Mouse (Mus musculus): ENCODE data around the gene Rbfox1. TPM values are rescaled to one million over a fixed set of nuclear protein-coding genes. Genes with fewer than 3 reads are reported as not detected.

Rbfox1 gene
- polyA plus RNA-seq, 1 experiment from 2014 or later, result 4.5 TPM

GRCm38 (mm10) chr16:7076707-7077106, 1191.6 kb downstream of the Rbfox1 start:
- no peak overlapping the region for H3K4me2 ChIP-seq (ENCODE audit: low read depth, low read length)
- WGBS, result 67% methylated on average over 3 of the region's 3 CpGs

GRCm38 (mm10) chr16:7081074-7081568, 1196.0 kb downstream of the Rbfox1 start:
- Histone ChIP-seq H3K4me3 (replicated peaks; ENCODE audit: low read length) (no peak overlapping the region), H3K4me1 (ENCODE audit: control insufficient read depth, insufficient read depth, low read length) (no peaks in the 10 kb centered on the region), H3K27ac (ENCODE audit: low read length) (no peak overlapping the region), H3K9me3 (replicated peaks; ENCODE audit: control insufficient read depth, low read length) (no peaks in the 10 kb centered on the region), H3K36me3 (ENCODE audit: control insufficient read depth, insufficient read depth, low read length) (no peaks in the 10 kb centered on the region), H3K9ac (ENCODE audit: low read length) (no peak overlapping the region), H3K27me3 (ENCODE audit: control insufficient read depth, insufficient read depth, low read length) (no peaks in the 10 kb centered on the region), H3K4me2 (ENCODE audit: low read depth, low read length) (no peak overlapping the region)
- 58% methylated on average over 3 of the region's 3 CpGs for WGBS
- ATAC-seq (ENCODE audit: insufficient read depth, low FRiP score), result no peak

More at GRCm38 (mm10) chr16:7076707-7077106, 1191.6 kb downstream of the Rbfox1 start:
- no peak overlapping the region for H3K9ac ChIP-seq (ENCODE audit: low read length)
- no peak overlapping the region for H3K27ac ChIP-seq (ENCODE audit: low read length)
- H3K27me3 ChIP-seq (ENCODE audit: control insufficient read depth, insufficient read depth, low read length), result no peaks in the 10 kb centered on the region
- H3K4me1 ChIP-seq (ENCODE audit: control insufficient read depth, insufficient read depth, low read length), result no peaks in the 10 kb centered on the region
- no peak for ATAC-seq (ENCODE audit: insufficient read depth, low FRiP score)
- no peaks in the 10 kb centered on the region for H3K36me3 ChIP-seq (ENCODE audit: control insufficient read depth, insufficient read depth, low read length)
- H3K4me3 ChIP-seq (replicated peaks; ENCODE audit: low read length), result no peak overlapping the region
- H3K9me3 ChIP-seq (replicated peaks; ENCODE audit: control insufficient read depth, low read length), result no peaks in the 10 kb centered on the region

GRCm38 (mm10) chr16:7081684-7082255, 1196.6 kb downstream of the Rbfox1 start:
- Histone ChIP-seq H3K4me3 (replicated peaks; ENCODE audit: low read length) (no peak overlapping the region), H3K27me3 (ENCODE audit: control insufficient read depth, insufficient read depth, low read length) (no peaks in the 10 kb centered on the region), H3K9me3 (replicated peaks; ENCODE audit: control insufficient read depth, low read length) (no peaks in the 10 kb centered on the region), H3K36me3 (ENCODE audit: control insufficient read depth, insufficient read depth, low read length) (no peaks in the 10 kb centered on the region), H3K4me2 (ENCODE audit: low read depth, low read length) (no peak overlapping the region), H3K4me1 (ENCODE audit: control insufficient read depth, insufficient read depth, low read length) (no peaks in the 10 kb centered on the region), H3K27ac (ENCODE audit: low read length) (no peak overlapping the region), H3K9ac (ENCODE audit: low read length) (no peak overlapping the region)
- ATAC-seq (ENCODE audit: insufficient read depth, low FRiP score), result no peak
- WGBS, result 74% methylated on average over 5 of the region's 5 CpGs

GRCm38 (mm10) chr16:7083937-7084336, 1198.8 kb downstream of the Rbfox1 start:
- Histone ChIP-seq H3K9ac (ENCODE audit: low read length) (no peak overlapping the region), H3K27me3 (ENCODE audit: control insufficient read depth, insufficient read depth, low read length) (no peaks in the 10 kb centered on the region), H3K4me2 (ENCODE audit: low read depth, low read length) (no peak overlapping the region), H3K27ac (ENCODE audit: low read length) (no peak overlapping the region), H3K4me1 (ENCODE audit: control insufficient read depth, insufficient read depth, low read length) (0 out of 2 replicates have a peak, but pooled peaks cover 2% of the 10 kb centered on the region), H3K9me3 (replicated peaks; ENCODE audit: control insufficient read depth, low read length) (no peaks in the 10 kb centered on the region), H3K4me3 (replicated peaks; ENCODE audit: low read length) (no peak overlapping the region), H3K36me3 (ENCODE audit: control insufficient read depth, insufficient read depth, low read length) (no peaks in the 10 kb centered on the region)
- 86% methylated on average over 2 of the region's 2 CpGs for WGBS
- ATAC-seq (ENCODE audit: insufficient read depth, low FRiP score), result no peak

GRCm38 (mm10) chr16:7088601-7089430, 1203.7 kb downstream of the Rbfox1 start:
- Histone ChIP-seq H3K27me3 (ENCODE audit: control insufficient read depth, insufficient read depth, low read length) (no peaks in the 10 kb centered on the region), H3K9me3 (replicated peaks; ENCODE audit: control insufficient read depth, low read length) (no peaks in the 10 kb centered on the region), H3K4me3 (replicated peaks; ENCODE audit: low read length) (no peak overlapping the region), H3K9ac (ENCODE audit: low read length) (no peak overlapping the region), H3K36me3 (ENCODE audit: control insufficient read depth, insufficient read depth, low read length) (no peaks in the 10 kb centered on the region), H3K27ac (ENCODE audit: low read length) (no peak overlapping the region), H3K4me1 (ENCODE audit: control insufficient read depth, insufficient read depth, low read length) (peaks cover 2% of the 10 kb centered on the region; the same call in 1 of the 2 replicates), H3K4me2 (ENCODE audit: low read depth, low read length) (no peak overlapping the region)
- ATAC-seq (ENCODE audit: insufficient read depth, low FRiP score), result peak; percentile 58; the same call in 1 of the 2 replicates
- WGBS, result 59% methylated on average over 10 of the region's 10 CpGs

- Histone ChIP-seq H3K4me2 (ENCODE audit: low read depth, low read length) (no peak overlapping the region), H3K9ac (ENCODE audit: low read length) (no peak overlapping the region), H3K9me3 (replicated peaks; ENCODE audit: control insufficient read depth, low read length) (no peaks in the 10 kb centered on the region), H3K27me3 (ENCODE audit: control insufficient read depth, insufficient read depth, low read length) (no peaks in the 10 kb centered on the region), H3K4me1 (ENCODE audit: control insufficient read depth, insufficient read depth, low read length) (peaks cover 2% of the 10 kb centered on the region; the same call in 1 of the 2 replicates), H3K36me3 (ENCODE audit: control insufficient read depth, insufficient read depth, low read length) (no peaks in the 10 kb centered on the region), H3K27ac (ENCODE audit: low read length) (no peak overlapping the region), H3K4me3 (replicated peaks; ENCODE audit: low read length) (no peak overlapping the region)
- 58% methylated on average over 1 of the region's 1 CpGs for WGBS
- ATAC-seq (ENCODE audit: insufficient read depth, low FRiP score), result no peak
Measured at GRCm38 (mm10) chr16:7089475-7089874, 1204.3 kb downstream of the Rbfox1 start.

- 39% methylated on average over 6 of the region's 6 CpGs for WGBS
- H3K27me3 ChIP-seq (ENCODE audit: control insufficient read depth, insufficient read depth, low read length), result no peaks in the 10 kb centered on the region
- no peak overlapping the region for H3K27ac ChIP-seq (ENCODE audit: low read length)
- no peak overlapping the region for H3K4me2 ChIP-seq (ENCODE audit: low read depth, low read length)
- no peak; the same call in 1 of the 2 replicates for ATAC-seq (ENCODE audit: insufficient read depth, low FRiP score)
- H3K9me3 ChIP-seq (replicated peaks; ENCODE audit: control insufficient read depth, low read length), result no peaks in the 10 kb centered on the region
- H3K9ac ChIP-seq (ENCODE audit: low read length), result no peak overlapping the region
- no peaks in the 10 kb centered on the region for H3K36me3 ChIP-seq (ENCODE audit: control insufficient read depth, insufficient read depth, low read length)
- no peak overlapping the region for H3K4me3 ChIP-seq (replicated peaks; ENCODE audit: low read length)
- peaks cover 2% of the 10 kb centered on the region; the same call in 1 of the 2 replicates for H3K4me1 ChIP-seq (ENCODE audit: control insufficient read depth, insufficient read depth, low read length)
Measured at GRCm38 (mm10) chr16:7090205-7090604, 1205.0 kb downstream of the Rbfox1 start.

GRCm38 (mm10) chr16:7092811-7093210, 1207.7 kb downstream of the Rbfox1 start:
- no peak for ATAC-seq (ENCODE audit: insufficient read depth, low FRiP score)
- no peak overlapping the region for H3K4me3 ChIP-seq (replicated peaks; ENCODE audit: low read length)
- no peaks in the 10 kb centered on the region for H3K27me3 ChIP-seq (ENCODE audit: control insufficient read depth, insufficient read depth, low read length)
- peaks cover 2% of the 10 kb centered on the region; the same call in 1 of the 2 replicates for H3K4me1 ChIP-seq (ENCODE audit: control insufficient read depth, insufficient read depth, low read length)
- H3K9me3 ChIP-seq (replicated peaks; ENCODE audit: control insufficient read depth, low read length), result no peaks in the 10 kb centered on the region
- 44% methylated on average over 4 of the region's 4 CpGs for WGBS
- H3K4me2 ChIP-seq (ENCODE audit: low read depth, low read length), result no peak overlapping the region
- no peak overlapping the region for H3K9ac ChIP-seq (ENCODE audit: low read length)
- no peaks in the 10 kb centered on the region for H3K36me3 ChIP-seq (ENCODE audit: control insufficient read depth, insufficient read depth, low read length)
- no peak overlapping the region for H3K27ac ChIP-seq (ENCODE audit: low read length)

- Histone ChIP-seq H3K4me2 (ENCODE audit: low read depth, low read length) (no peak overlapping the region), H3K9me3 (replicated peaks; ENCODE audit: control insufficient read depth, low read length) (no peaks in the 10 kb centered on the region), H3K27me3 (ENCODE audit: control insufficient read depth, insufficient read depth, low read length) (no peaks in the 10 kb centered on the region), H3K4me1 (ENCODE audit: control insufficient read depth, insufficient read depth, low read length) (peaks cover 2% of the 10 kb centered on the region; the same call in 1 of the 2 replicates), H3K27ac (ENCODE audit: low read length) (no peak overlapping the region), H3K4me3 (replicated peaks; ENCODE audit: low read length) (no peak overlapping the region), H3K9ac (ENCODE audit: low read length) (no peak overlapping the region), H3K36me3 (ENCODE audit: control insufficient read depth, insufficient read depth, low read length) (no peaks in the 10 kb centered on the region)
- no peak for ATAC-seq (ENCODE audit: insufficient read depth, low FRiP score)
- WGBS, result 90% methylated on average over 3 of the region's 3 CpGs
Measured at GRCm38 (mm10) chr16:7093686-7094085, 1208.5 kb downstream of the Rbfox1 start.

All from stomach, embryonic 16.5 days (tissue).